Comparison of ENCODE assay signal across 8 mouse cellular contexts in genomic region chr15:27787151-27787550, GRCm38 (mm10).
DNase-seq lines count a peak whose midpoint lies in the region; ATAC-seq lines count a peak whose summit lies in the region.

No protein-coding gene starts in this region.

- ATAC-seq in liver, embryonic 11.5 days (replicated peaks; ENCODE audit: low FRiP score) = no peak
- ATAC-seq in embryonic facial prominence, embryonic 15.5 days (ENCODE audit: insufficient number of reproducible peaks, low FRiP score, low TSS enrichment, low read depth) = no peak
- ATAC-seq in intestine, embryonic 15.5 days = no peak
- no peak for ATAC-seq in neural tube, embryonic 15.5 days (ENCODE audit: low FRiP score)
- no peak for ATAC-seq in erythroid progenitor cell, adult 5-6 weeks (replicated peaks; ENCODE audit: low FRiP score, poor library complexity, severe bottlenecking)

- H3K27ac ChIP-seq in liver, embryonic 11.5 days (ENCODE audit: low read depth, low read length) = no peak overlapping the region
- peak overlapping the region; percentile 95 for H3K27ac ChIP-seq in embryonic facial prominence, embryonic 15.5 days (replicated peaks)
- H3K27ac ChIP-seq in intestine, embryonic 15.5 days = no peak overlapping the region
- H3K27ac ChIP-seq in neural tube, embryonic 15.5 days (replicated peaks) = peak overlapping the region; percentile 85

- no peak overlapping the region for H3K4me3 ChIP-seq in liver, embryonic 11.5 days (ENCODE audit: low read depth, low read length)
- peak overlapping the region; percentile 44 for H3K4me3 ChIP-seq in embryonic facial prominence, embryonic 15.5 days (replicated peaks)
- peak overlapping the region; percentile 38 for H3K4me3 ChIP-seq in intestine, embryonic 15.5 days (replicated peaks)
- H3K4me3 ChIP-seq in neural tube, embryonic 15.5 days (replicated peaks) = peak overlapping the region; percentile 36

- peaks cover 29% of the 10 kb centered on the region for H3K4me1 ChIP-seq in liver, embryonic 11.5 days (replicated peaks; ENCODE audit: control insufficient read depth, insufficient read depth, low read length)
- H3K4me1 ChIP-seq in embryonic facial prominence, embryonic 15.5 days = peaks cover 83% of the 10 kb centered on the region
- H3K4me1 ChIP-seq in intestine, embryonic 15.5 days (replicated peaks) = peaks cover 43% of the 10 kb centered on the region
- H3K4me1 ChIP-seq in neural tube, embryonic 15.5 days = peaks cover 90% of the 10 kb centered on the region

- no peaks in the 10 kb centered on the region for H3K27me3 ChIP-seq in liver, embryonic 11.5 days (replicated peaks; ENCODE audit: control insufficient read depth, insufficient read depth, low read length)
- H3K27me3 ChIP-seq in embryonic facial prominence, embryonic 15.5 days = no peaks in the 10 kb centered on the region
- H3K27me3 ChIP-seq in intestine, embryonic 15.5 days (replicated peaks) = no peaks in the 10 kb centered on the region
- H3K27me3 ChIP-seq in neural tube, embryonic 15.5 days (replicated peaks) = no peaks in the 10 kb centered on the region

- H3K36me3 ChIP-seq in liver, embryonic 11.5 days (ENCODE audit: control insufficient read depth, insufficient read depth, low read length) = no peaks in the 10 kb centered on the region
- H3K36me3 ChIP-seq in embryonic facial prominence, embryonic 15.5 days = no peaks in the 10 kb centered on the region
- no peaks in the 10 kb centered on the region for H3K36me3 ChIP-seq in intestine, embryonic 15.5 days
- H3K36me3 ChIP-seq in neural tube, embryonic 15.5 days = no peaks in the 10 kb centered on the region

- 63% methylated on average over 4 of the region's 4 CpGs for WGBS in liver, embryonic 11.5 days
- 54% methylated on average over 4 of the region's 4 CpGs for WGBS in embryonic facial prominence, embryonic 15.5 days
- WGBS in intestine, embryonic 15.5 days = 62% methylated on average over 4 of the region's 4 CpGs
- WGBS in neural tube, embryonic 15.5 days = 56% methylated on average over 4 of the region's 4 CpGs

- no peaks in the 10 kb centered on the region for H3K9me3 ChIP-seq in liver, embryonic 11.5 days (ENCODE audit: control insufficient read depth, low read length)
- H3K9me3 ChIP-seq in embryonic facial prominence, embryonic 15.5 days (replicated peaks) = no peaks in the 10 kb centered on the region
- no peaks in the 10 kb centered on the region for H3K9me3 ChIP-seq in intestine, embryonic 15.5 days
- H3K9me3 ChIP-seq in neural tube, embryonic 15.5 days (replicated peaks) = no peaks in the 10 kb centered on the region

- DNase-seq in liver, embryonic 11.5 days (ENCODE audit: low spot score) = no peak
- DNase-seq in liver = no peak
- no peak for DNase-seq in left cerebral cortex, postnatal 14 days (ENCODE audit: low spot score in 2 of 2)
- no peak for DNase-seq in gastrocnemius, adult 18-20 months (ENCODE audit: low spot score)

- intact Hi-C loops in left cerebral cortex, postnatal 14 days (cut with DNase I) = no loop called here

- H3K9ac ChIP-seq in liver, embryonic 11.5 days (ENCODE audit: low read depth, low read length) = no peak overlapping the region
- peak overlapping the region; percentile 46 for H3K9ac ChIP-seq in embryonic facial prominence, embryonic 15.5 days
- peak overlapping the region; percentile 29 for H3K9ac ChIP-seq in intestine, embryonic 15.5 days
- peak overlapping the region; percentile 38 for H3K9ac ChIP-seq in neural tube, embryonic 15.5 days (replicated peaks)

- peak overlapping the region; percentile 47 for H3K4me2 ChIP-seq in liver, embryonic 11.5 days
- peak overlapping the region; percentile 46 for H3K4me2 ChIP-seq in embryonic facial prominence, embryonic 15.5 days (replicated peaks)
- H3K4me2 ChIP-seq in intestine, embryonic 15.5 days (replicated peaks) = peak overlapping the region; percentile 54
- peak overlapping the region; percentile 49 for H3K4me2 ChIP-seq in neural tube, embryonic 15.5 days

Comparison
In these comparisons a context has a peak if more than half of its experiments do, and no peak if none do; other contexts are left out.
1. H3K27ac ChIP-seq: peak in embryonic facial prominence, embryonic 15.5 days (single experiment) and neural tube, embryonic 15.5 days (single experiment); none in liver, embryonic 11.5 days (single experiment) and intestine, embryonic 15.5 days (single experiment).
2. Peak in every context shown above with its lines, with median percentiles within 50 percentile points of each other: H3K4me2 ChIP-seq.